Mouse (Mus musculus): ENCODE measurements around the gene Tex38. TPM values are rescaled to one million over a fixed set of nuclear protein-coding genes. Genes with fewer than 3 reads are reported as not detected.

The Tex38 gene
- total and polyA plus RNA-seq, 3 experiments, result 0.17 to 0.30 TPM; not detected in 1

- DNase-seq (ENCODE audit: extremely low read depth), result no peak
- no peaks in the 10 kb centered on the region for H3K9me3 ChIP-seq (replicated peaks; ENCODE audit: low read length)
- H3K36me3 ChIP-seq (replicated peaks in 1 of 2; ENCODE audit: control insufficient read depth in 1 of 2, insufficient read depth in 1 of 2, low read length in 1 of 2), result no peaks in the 10 kb centered on the region
- in situ Hi-C loops (cut with MboI; ENCODE audit: low pct_ligation_motif_present, low pct_unique_long_range_greater_than_20kb, low sequenced_read_pairs) (loop anchor here (10.0 kb wide), 2 partner anchors 162 to 222 kb away; partner anchors contain the start of gene 6430628N08Rik), dilution Hi-C loops (cut with MboI; ENCODE audit: extremely low pct_ligation_motif_present, extremely low pct_unique_long_range_greater_than_20kb, low sequenced_read_pairs) (no loop called here)
- peaks cover 3 to 4% of the 10 kb centered on the region in 2 experiments; a peak in 1 of 4 replicates for H3K4me1 ChIP-seq (ENCODE audit: control insufficient read depth in 1 of 2, insufficient read depth in 2 of 2)
- no peak overlapping the region for H3K27ac ChIP-seq (ENCODE audit: insufficient read depth, low read depth)
- H3K79me2 ChIP-seq (replicated peaks; ENCODE audit: control insufficient read depth, extremely low read depth, insufficient read depth, poor library complexity, severe bottlenecking), result no peaks in the 10 kb centered on the region
- H3K4me3 ChIP-seq (replicated peaks in 1 of 3; ENCODE audit: low read depth in 2 of 3, low read length in 2 of 3, poor library complexity in 1 of 3), result no peak overlapping the region
- TF ChIP-seq E2F4 (IDR thresholded peaks at IDR 0.05; ENCODE audit: insufficient replicate concordance, low read depth, low read length) (no peak), USF1 (IDR thresholded peaks at IDR 0.05; ENCODE audit: low read depth, low read length) (no peak), ZMIZ1 (IDR thresholded peaks at IDR 0.05; ENCODE audit: low read depth, low read length) (no peak)
- no peak overlapping the region for H3K9ac ChIP-seq (ENCODE audit: insufficient read depth, low read depth)
- peaks cover 40% of the 10 kb centered on the region for H3K27me3 ChIP-seq (replicated peaks)
- no peak overlapping the region for H3K4me2 ChIP-seq (ENCODE audit: insufficient read depth, low read depth, poor library complexity, severe bottlenecking)
Measured at GRCm38 (mm10) chr4:115732223-115732818, 48.5 kb downstream of the Tex38 start.

- Histone ChIP-seq H3K4me2 (ENCODE audit: insufficient read depth, low read depth, poor library complexity, severe bottlenecking) (no peak overlapping the region), H3K4me3 (replicated peaks in 1 of 3; ENCODE audit: low read depth in 2 of 3, low read length in 2 of 3, poor library complexity in 1 of 3) (no peak overlapping the region), H3K4me1 (ENCODE audit: control insufficient read depth in 1 of 2, insufficient read depth in 2 of 2) (peaks cover 0 to 3% of the 10 kb centered on the region in 2 experiments; a peak in 1 of 4 replicates), H3K27ac (ENCODE audit: insufficient read depth, low read depth) (no peak overlapping the region), H3K79me2 (replicated peaks; ENCODE audit: control insufficient read depth, extremely low read depth, insufficient read depth, poor library complexity, severe bottlenecking) (no peaks in the 10 kb centered on the region), H3K9ac (ENCODE audit: insufficient read depth, low read depth) (no peak overlapping the region), H3K9me3 (replicated peaks; ENCODE audit: low read length) (no peaks in the 10 kb centered on the region), H3K27me3 (replicated peaks) (peaks cover 46% of the 10 kb centered on the region), H3K36me3 (replicated peaks in 1 of 2; ENCODE audit: control insufficient read depth in 1 of 2, insufficient read depth in 1 of 2, low read length in 1 of 2) (no peaks in the 10 kb centered on the region)
- dilution Hi-C loops (cut with MboI; ENCODE audit: extremely low pct_ligation_motif_present, extremely low pct_unique_long_range_greater_than_20kb, low sequenced_read_pairs) (no loop called here), in situ Hi-C loops (cut with MboI; ENCODE audit: low pct_ligation_motif_present, low pct_unique_long_range_greater_than_20kb, low sequenced_read_pairs) (loop anchor here (10.0 kb wide), 2 partner anchors 163 to 223 kb away; partner anchors contain the start of gene 6430628N08Rik)
- peak; percentile 67 for DNase-seq (ENCODE audit: extremely low read depth)
- TF ChIP-seq GABPA (IDR thresholded peaks at IDR 0.05; ENCODE audit: insufficient replicate concordance, low read depth, low read length) (no peak), TBP (conservative IDR thresholded peaks at IDR 0.05; ENCODE audit: low read depth, low read length) (no peak), MXI1 (IDR thresholded peaks at IDR 0.05; ENCODE audit: low read depth, low read length) (no peak), MEF2A (IDR thresholded peaks at IDR 0.05; ENCODE audit: borderline replicate concordance, low read depth, low read length) (no peak), RCOR1 (conservative IDR thresholded peaks at IDR 0.05; ENCODE audit: low read depth, low read length) (no peak), SIN3A (IDR thresholded peaks at IDR 0.05; ENCODE audit: low read length) (no peak), NELFE (IDR thresholded peaks at IDR 0.05; ENCODE audit: low read depth, low read length) (peak; percentile 35; the same call in 1 of the 2 replicates), PAX5 (IDR thresholded peaks at IDR 0.05; ENCODE audit: low read length) (no peak), TCF12 (IDR thresholded peaks at IDR 0.05; ENCODE audit: low read depth, low read length) (no peak), IRF4 (IDR thresholded peaks at IDR 0.05; ENCODE audit: low read depth, low read length) (no peak), CHD1 (IDR thresholded peaks at IDR 0.05; ENCODE audit: low read depth, low read length) (no peak), MAX (IDR thresholded peaks at IDR 0.05; ENCODE audit: low read length) (no peak), RAD21 (IDR thresholded peaks at IDR 0.05; ENCODE audit: low read depth, low read length) (peak; percentile 93), ZKSCAN1 (IDR thresholded peaks at IDR 0.05; ENCODE audit: borderline replicate concordance, low read depth, low read length) (no peak), CTCF (conservative IDR thresholded peaks at IDR 0.05 in 1 of 2, IDR thresholded peaks at IDR 0.05 in 1 of 2; ENCODE audit: low read depth in 2 of 2, low read length in 2 of 2) (peak; percentile 70 to 91), E2F4 (IDR thresholded peaks at IDR 0.05; ENCODE audit: insufficient replicate concordance, low read depth, low read length) (no peak), HCFC1 (IDR thresholded peaks at IDR 0.05; ENCODE audit: low read depth, low read length) (no peak), KAT2A (IDR thresholded peaks at IDR 0.05; ENCODE audit: insufficient replicate concordance, low read length) (no peak), ZMIZ1 (IDR thresholded peaks at IDR 0.05; ENCODE audit: low read depth, low read length) (no peak), MAZ (IDR thresholded peaks at IDR 0.05; ENCODE audit: low read depth, low read length) (no peak), SMC3 (IDR thresholded peaks at IDR 0.05; ENCODE audit: low read depth, low read length) (peak; percentile 88), ETS1 (conservative IDR thresholded peaks at IDR 0.05; ENCODE audit: low read depth, low read length) (no peak), POLR2AphosphoS2 (IDR thresholded peaks at IDR 0.05; ENCODE audit: low read depth, low read length) (no peak), MYC (IDR thresholded peaks at IDR 0.05; ENCODE audit: low read depth, low read length) (no peak), POLR2A (IDR thresholded peaks at IDR 0.05; ENCODE audit: low read depth, low read length) (no peak), USF1 (IDR thresholded peaks at IDR 0.05; ENCODE audit: low read depth, low read length) (no peak), NRF1 (IDR thresholded peaks at IDR 0.05; ENCODE audit: low read depth, low read length) (no peak), CHD2 (IDR thresholded peaks at IDR 0.05; ENCODE audit: low read length) (no peak), JUN (IDR thresholded peaks at IDR 0.05; ENCODE audit: insufficient read depth, low read depth, low read length) (no peak), ZC3H11A (IDR thresholded peaks at IDR 0.05; ENCODE audit: low read depth, low read length) (peak; percentile 33; the same call in 1 of the 2 replicates), UBTF (IDR thresholded peaks at IDR 0.05; ENCODE audit: low read depth, low read length) (no peak)
Measured at GRCm38 (mm10) chr4:115731588-115732222, 49.1 kb downstream of the Tex38 start.

Measured in CH12.LX (cell line).